Mouse (Mus musculus) cortical plate, adult 2 months (tissue): Measurements from ENCODE around the gene Xpr1.

ENCODE experiments used
- CTCF ChIP-seq: fragments of 200-500 bp; IDR thresholded peaks from 2 replicates; pipeline ENCODE4 v1.5.1; 2011; ENCODE audit warnings: mild to moderate bottlenecking, control low read depth, low read length; ENCODE audit not compliant: insufficient read depth; ENCODE audit errors: extremely low read depth
- POLR2A ChIP-seq: fragments of 200-500 bp; IDR thresholded peaks from 2 replicates; pipeline ENCODE4 v1.6.1; 2011; ENCODE audit warnings: mild to moderate bottlenecking, low read length, control low read depth; ENCODE audit not compliant: insufficient read depth; ENCODE audit errors: extremely low read depth

DNA sequence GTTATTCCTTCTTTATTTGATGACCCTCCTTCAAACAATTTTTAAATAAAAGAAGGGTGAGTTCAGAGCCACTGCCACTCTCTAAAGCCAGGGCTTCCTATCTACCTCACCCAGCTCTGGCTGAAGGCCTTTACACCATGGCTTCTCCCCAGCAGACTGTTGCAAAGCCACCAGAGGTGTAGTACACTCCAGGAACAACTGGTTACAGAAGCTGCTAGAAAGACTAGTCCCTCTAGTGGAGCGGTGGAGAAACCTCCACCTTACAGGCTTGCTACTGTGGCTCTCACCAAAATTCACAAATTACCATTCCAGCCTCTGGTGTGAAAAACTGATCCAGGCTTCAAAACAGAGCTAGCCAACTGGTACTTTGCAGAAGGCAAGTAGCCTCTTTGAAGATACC is 37.9 kb downstream of the Xpr1 start:
- TF ChIP-seq CTCF (no peak), POLR2A (no peak)
